Mouse (Mus musculus) lung, adult 18-20 months (tissue): ENCODE data around the gene Gtf2a1l.

ENCODE experiments used
- DNase-seq, 2 experiments: peaks; one replicate each; pipeline ENCODE4 v3.0.0; 2022; ENCODE audit warnings: mixed read lengths in 2 of 2

Gene Gtf2a1l

GRCm38 (mm10) chr17:88658510-88658909 lies 9.9 kb upstream of the Gtf2a1l start:
- no peak for DNase-seq

- no peak for DNase-seq
These were observed 2.4 kb upstream of the Gtf2a1l start for GRCm38 (mm10) chr17:88666076-88666475.

- no peak for DNase-seq
These were observed 1.5 kb downstream of the Gtf2a1l start for GRCm38 (mm10) chr17:88669921-88670320.

GRCm38 (mm10) chr17:88670800-88671199 lies 2.3 kb downstream of the Gtf2a1l start:
- DNase-seq = no peak

GRCm38 (mm10) chr17:88675310-88676309 lies 7.2 kb downstream of the Gtf2a1l start:
- no peak for DNase-seq

- DNase-seq = no peak
These were observed 19.8 kb downstream of the Gtf2a1l start for GRCm38 (mm10) chr17:88688226-88688625.

GRCm38 (mm10) chr17:88696656-88697333 lies 28.3 kb downstream of the Gtf2a1l start:
- DNase-seq = no peak

- no peak for DNase-seq
These were observed 32.4 kb downstream of the Gtf2a1l start for GRCm38 (mm10) chr17:88700901-88701300.

- no peak for DNase-seq
These were observed 33.9 kb downstream of the Gtf2a1l start for GRCm38 (mm10) chr17:88702345-88702744.

GRCm38 (mm10) chr17:88703112-88703511 lies 34.7 kb downstream of the Gtf2a1l start:
- DNase-seq = no peak

- DNase-seq = peak in 1 of 2 experiments; percentile 3
These were observed 37.8 kb downstream of the Gtf2a1l start for GRCm38 (mm10) chr17:88706231-88706649.

GRCm38 (mm10) chr17:88749646-88750045 lies 81.2 kb downstream of the Gtf2a1l start:
- DNase-seq = no peak

GRCm38 (mm10) chr17:88752827-88753471 lies 84.5 kb downstream of the Gtf2a1l start:
- DNase-seq = no peak

GRCm38 (mm10) chr17:88753472-88753857 lies 85.0 kb downstream of the Gtf2a1l start:
- no peak for DNase-seq

- no peak for DNase-seq
These were observed 87.3 kb downstream of the Gtf2a1l start for GRCm38 (mm10) chr17:88755776-88756175.

GRCm38 (mm10) chr17:88758003-88758437 lies 89.6 kb downstream of the Gtf2a1l start:
- DNase-seq = no peak

- DNase-seq = no peak
These were observed 95.1 kb downstream of the Gtf2a1l start for GRCm38 (mm10) chr17:88763396-88764135.

GRCm38 (mm10) chr17:88764136-88764485 lies 95.7 kb downstream of the Gtf2a1l start:
- DNase-seq = no peak
